Comparison of ENCODE assay signal across 14 mouse cellular contexts in the genomic region with DNA sequence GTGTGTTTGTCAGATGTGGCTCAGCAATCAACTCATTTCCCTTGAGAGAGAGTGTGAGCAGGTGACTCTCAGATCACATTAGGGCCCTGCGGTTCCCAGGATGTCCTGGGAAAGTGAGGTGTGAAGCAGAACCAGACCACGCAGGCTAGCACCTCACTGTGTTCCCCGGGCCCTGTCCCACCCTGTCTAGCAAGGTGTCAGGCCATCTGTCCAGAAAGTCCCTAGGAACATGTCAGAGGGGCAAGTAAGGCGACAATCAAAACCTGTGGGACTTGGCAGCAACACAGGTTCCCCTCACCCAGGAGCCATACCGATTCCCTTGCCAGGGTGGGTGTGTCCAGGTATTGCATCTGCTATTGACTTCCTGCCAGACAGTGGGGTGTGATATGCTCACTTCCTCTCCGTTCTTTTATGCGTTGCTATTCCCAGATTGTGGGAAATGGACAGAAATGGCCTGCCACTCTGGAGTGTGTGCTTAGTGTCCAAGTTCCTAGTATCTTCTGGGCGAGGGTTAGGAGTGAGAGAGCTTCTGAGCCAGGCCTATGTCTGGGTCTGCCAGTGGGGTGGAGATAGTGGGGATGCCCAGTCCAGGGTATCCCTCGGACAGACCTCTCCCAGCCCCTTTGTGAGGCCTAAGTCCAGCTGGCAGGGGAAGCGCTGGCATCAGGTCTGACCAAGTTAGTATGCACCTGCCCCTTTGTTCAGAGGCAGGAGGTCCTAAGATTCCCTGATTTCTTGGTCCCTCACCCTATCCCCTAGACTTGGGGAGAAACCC. TPM values are rescaled to one million over a fixed set of nuclear protein-coding genes. Genes with fewer than 3 reads are reported as not detected.
DNase-seq lines count a peak whose midpoint lies in the region; ATAC-seq and TF ChIP-seq lines count a peak whose summit lies in the region.
"Had no signal": no experiment of that assay in that cellular context is flagged by ENCODE, and none has a peak within 500 bp of the region (broad histone marks: within the 10 kb centered on the region; RNA-seq: fewer than 3 reads in every experiment).

No protein-coding gene starts in this region.

- no peak overlapping the region for H3K9ac ChIP-seq in forebrain, embryonic 11.5 days (ENCODE audit: low read length)
- H3K9ac ChIP-seq in liver, postnatal 0 days (replicated peaks): no peak overlapping the region
- H3K9ac ChIP-seq: lung, embryonic 15.5 days had no signal

- DNase-seq in forebrain, embryonic 10.5 days (ENCODE audit: extremely low spot score, low spot score): no peak
- DNase-seq in forebrain, embryonic 11.5 days (ENCODE audit: low spot score): no peak
- DNase-seq in liver, postnatal 0 days: peak; percentile 42
- no peak for DNase-seq in liver
- DNase-seq in brain, embryonic 14.5 days (ENCODE audit: low read depth): peak; percentile 72
- DNase-seq in left cerebral cortex, postnatal 10 days (ENCODE audit: extremely low spot score in 1 of 2, low spot score in 2 of 2): no peak
- no peak for DNase-seq in spleen, adult 18-20 months
- DNase-seq: thymus, postnatal 36 days had no signal

- H3K4me1 ChIP-seq in forebrain, embryonic 10.5 days: peaks cover 87% of the 10 kb centered on the region
- H3K4me1 ChIP-seq in forebrain, embryonic 11.5 days (replicated peaks; ENCODE audit: control insufficient read depth, insufficient read depth, low read length): peaks cover 29% of the 10 kb centered on the region
- peaks cover 58% of the 10 kb centered on the region for H3K4me1 ChIP-seq in liver, postnatal 0 days (ENCODE audit: insufficient read depth)

- no peak for ATAC-seq in forebrain, embryonic 11.5 days (replicated peaks; ENCODE audit: low FRiP score)
- ATAC-seq in liver, postnatal 0 days: no peak
- ATAC-seq in megakaryocyte, adult 5-6 weeks (ENCODE audit: poor library complexity, severe bottlenecking): peak; percentile 51

- WGBS in forebrain, embryonic 10.5 days: 84% methylated on average over 10 of the region's 10 CpGs
- 81% methylated on average over 10 of the region's 10 CpGs for whole genome bisulfite sequencing in forebrain, embryonic 11.5 days
- whole genome bisulfite sequencing in liver, postnatal 0 days (ENCODE audit: insufficient replicate concordance): 59% methylated on average over 10 of the region's 10 CpGs

- no peaks in the 10 kb centered on the region for H3K9me3 ChIP-seq in forebrain, embryonic 10.5 days
- no peaks in the 10 kb centered on the region for H3K9me3 ChIP-seq in forebrain, embryonic 11.5 days (ENCODE audit: control insufficient read depth, low read length)
- H3K9me3 ChIP-seq in liver, postnatal 0 days (ENCODE audit: low read length): no peaks in the 10 kb centered on the region
- H3K9me3 ChIP-seq: lung, embryonic 15.5 days had no signal

- H3K36me3 ChIP-seq in forebrain, embryonic 10.5 days (replicated peaks): no peaks in the 10 kb centered on the region
- no peaks in the 10 kb centered on the region for H3K36me3 ChIP-seq in forebrain, embryonic 11.5 days (ENCODE audit: control insufficient read depth, insufficient read depth, low read length)
- no peaks in the 10 kb centered on the region for H3K36me3 ChIP-seq in liver, postnatal 0 days (replicated peaks; ENCODE audit: insufficient read depth, low read length)
- H3K36me3 ChIP-seq: lung, embryonic 15.5 days had no signal

- no peak for TF ChIP-seq EP300 in liver, postnatal 0 days (IDR thresholded peaks at IDR 0.05; ENCODE audit: low read depth)

- no peak overlapping the region for H3K4me2 ChIP-seq in forebrain, embryonic 11.5 days (ENCODE audit: low read depth, low read length, severe bottlenecking)
- H3K4me2 ChIP-seq in liver, postnatal 0 days (ENCODE audit: low read depth, low read length): no peak overlapping the region
- H3K4me2 ChIP-seq: lung, embryonic 15.5 days had no signal

- H3K27ac ChIP-seq in forebrain, embryonic 10.5 days: peak overlapping the region; percentile 97
- H3K27ac ChIP-seq in forebrain, embryonic 11.5 days (ENCODE audit: low read depth, low read length): no peak overlapping the region
- no peak overlapping the region for H3K27ac ChIP-seq in liver, postnatal 0 days (ENCODE audit: low read depth)
- H3K27ac ChIP-seq: lung, embryonic 15.5 days had no signal

- intact Hi-C loops in left cerebral cortex, postnatal 10 days (cut with DNase I): no loop called here

- no peak for TF ChIP-seq POLR2A in brain, embryonic 14.5 days (IDR thresholded peaks at IDR 0.05; ENCODE audit: borderline replicate concordance, extremely low read depth, insufficient read depth, insufficient read length, poor library complexity, severe bottlenecking)

- H3K4me3 ChIP-seq in forebrain, embryonic 10.5 days: no peak overlapping the region
- no peak overlapping the region for H3K4me3 ChIP-seq in forebrain, embryonic 11.5 days (ENCODE audit: low read depth, low read length)
- no peak overlapping the region for H3K4me3 ChIP-seq in liver, postnatal 0 days (ENCODE audit: low read depth, low read length)
- H3K4me3 ChIP-seq: lung, embryonic 15.5 days had no signal

- H3K27me3 ChIP-seq in forebrain, embryonic 10.5 days (ENCODE audit: poor library complexity, severe bottlenecking): no peaks in the 10 kb centered on the region; the same call in 1 of the 2 replicates
- H3K27me3 ChIP-seq in forebrain, embryonic 11.5 days (ENCODE audit: control insufficient read depth, insufficient read depth, low read length): no peaks in the 10 kb centered on the region
- H3K27me3 ChIP-seq in liver, postnatal 0 days (ENCODE audit: insufficient read depth, low read length): no peaks in the 10 kb centered on the region
- H3K27me3 ChIP-seq: lung, embryonic 15.5 days had no signal

- no peak for TF ChIP-seq CTCF in liver, postnatal 0 days (IDR thresholded peaks at IDR 0.05; ENCODE audit: low read depth)
- no peak for TF ChIP-seq CTCF in brain, embryonic 14.5 days (IDR thresholded peaks at IDR 0.05; ENCODE audit: borderline replicate concordance, extremely low read depth, insufficient read depth, insufficient read length)

RNA-seq across cellular contexts. Expression of a gene that starts 10.0 kb away (rescaled TPM):
- polyA plus RNA-seq in forebrain, embryonic 10.5 days (2016; fragmentation: Nextera tagmentation; extraction: Ambion mirVana): 37.4 and 40.7 TPM in 2 replicates
- 63.6 and 72.1 TPM in 2 replicates for polyA plus RNA-seq in forebrain, embryonic 11.5 days (2014; fragmentation: Nextera tagmentation; extraction: Ambion mirVana)
- 1.3 and 1.7 TPM in 2 replicates for polyA plus RNA-seq in liver, postnatal 0 days (2015; fragmentation: Nextera tagmentation; extraction: Ambion mirVana)
- polyA plus RNA-seq in brain, embryonic 14.5 days (2012; rRNA removed): 50.0 and 58.5 TPM in 2 replicates
- 1.1 TPM in 1 of 2 replicates, not detected in the other for total RNA-seq in megakaryocyte, adult 5-6 weeks (2015)
- total RNA-seq in megakaryocyte, adult 5-6 weeks (2017): 0.22 and 0.28 TPM in 2 replicates
- 10 to 100 TPM; 34.5 to 41.9 TPM for total RNA-seq in left cerebral cortex, postnatal 10 days (2021)

RNA-seq across cellular contexts. Expression of a gene that starts 26.2 kb away (rescaled TPM):
- polyA plus RNA-seq in forebrain, embryonic 10.5 days (2016; fragmentation: Nextera tagmentation; extraction: Ambion mirVana): 1.3 and 1.5 TPM in 2 replicates
- polyA plus RNA-seq in forebrain, embryonic 11.5 days (2014; fragmentation: Nextera tagmentation; extraction: Ambion mirVana): 1.3 and 1.5 TPM in 2 replicates
- polyA plus RNA-seq in liver, postnatal 0 days (2015; fragmentation: Nextera tagmentation; extraction: Ambion mirVana): 5.4 and 6.0 TPM in 2 replicates
- 1.9 and 2.0 TPM in 2 replicates for polyA plus RNA-seq in brain, embryonic 14.5 days (2012; rRNA removed)
- 17.4 and 19.7 TPM in 2 replicates for total RNA-seq in megakaryocyte, adult 5-6 weeks (2015)
- total RNA-seq in megakaryocyte, adult 5-6 weeks (2017): 25.1 and 29.6 TPM in 2 replicates
- total RNA-seq in left cerebral cortex, postnatal 10 days (2021): 1 to 10 TPM; 1.8 to 1.9 TPM

RNA-seq across cellular contexts. Expression of a gene that starts 40.8 kb away (rescaled TPM):
- 128 and 130 TPM in 2 replicates for polyA plus RNA-seq in forebrain, embryonic 10.5 days (2016; fragmentation: Nextera tagmentation; extraction: Ambion mirVana)
- 110 TPM in 2 replicates for polyA plus RNA-seq in forebrain, embryonic 11.5 days (2014; fragmentation: Nextera tagmentation; extraction: Ambion mirVana)
- 19.3 and 22.3 TPM in 2 replicates for polyA plus RNA-seq in liver, postnatal 0 days (2015; fragmentation: Nextera tagmentation; extraction: Ambion mirVana)
- polyA plus RNA-seq in brain, embryonic 14.5 days (2012; rRNA removed): 78.9 and 91.3 TPM in 2 replicates
- total RNA-seq in megakaryocyte, adult 5-6 weeks (2015): 21.4 and 23.8 TPM in 2 replicates
- total RNA-seq in megakaryocyte, adult 5-6 weeks (2017): 30.1 and 36.5 TPM in 2 replicates
- 10 to 100 TPM; 51.1 to 56.9 TPM for total RNA-seq in left cerebral cortex, postnatal 10 days (2021)

RNA-seq across cellular contexts. Expression of a gene that starts 43.9 kb away (rescaled TPM):
- not detected in 2 replicates for polyA plus RNA-seq in forebrain, embryonic 10.5 days (2016; fragmentation: Nextera tagmentation; extraction: Ambion mirVana)
- not detected in 2 replicates for polyA plus RNA-seq in forebrain, embryonic 11.5 days (2014; fragmentation: Nextera tagmentation; extraction: Ambion mirVana)
- polyA plus RNA-seq in liver, postnatal 0 days (2015; fragmentation: Nextera tagmentation; extraction: Ambion mirVana): not detected in 2 replicates
- polyA plus RNA-seq in brain, embryonic 14.5 days (2012; rRNA removed): not detected in 2 replicates
- not detected in 2 replicates for total RNA-seq in megakaryocyte, adult 5-6 weeks (2015)
- total RNA-seq in megakaryocyte, adult 5-6 weeks (2017): not detected in 2 replicates
- total RNA-seq in left cerebral cortex, postnatal 10 days (2021): not detected
- total RNA-seq: neutrophil, adult 5-6 weeks had no signal
- polyA plus RNA-seq: heart, embryonic 14.5 days; lung, embryonic 15.5 days; spleen, adult 2 months had no signal

RNA-seq across cellular contexts. Expression of a gene that starts 48.0 kb away (rescaled TPM):
- polyA plus RNA-seq in forebrain, embryonic 10.5 days (2016; fragmentation: Nextera tagmentation; extraction: Ambion mirVana): 0.67 and 0.80 TPM in 2 replicates
- 0.88 and 1.3 TPM in 2 replicates for polyA plus RNA-seq in forebrain, embryonic 11.5 days (2014; fragmentation: Nextera tagmentation; extraction: Ambion mirVana)
- polyA plus RNA-seq in liver, postnatal 0 days (2015; fragmentation: Nextera tagmentation; extraction: Ambion mirVana): not detected in 2 replicates
- 0.10 and 0.14 TPM in 2 replicates for polyA plus RNA-seq in brain, embryonic 14.5 days (2012; rRNA removed)
- 0.20 and 0.57 TPM in 2 replicates for total RNA-seq in megakaryocyte, adult 5-6 weeks (2015)
- not detected in 2 replicates for total RNA-seq in megakaryocyte, adult 5-6 weeks (2017)
- total RNA-seq in left cerebral cortex, postnatal 10 days (2021): not detected
- total RNA-seq: left cerebral cortex, postnatal 36 days; neutrophil, adult 5-6 weeks had no signal

Comparison
In these comparisons a context has a peak if more than half of its experiments do, and no peak if none do; other contexts are left out.
1. DNase-seq: peak in liver, postnatal 0 days (single experiment) and brain, embryonic 14.5 days (single experiment); none in forebrain, embryonic 10.5 days (single experiment), forebrain, embryonic 11.5 days (single experiment), liver (single experiment), left cerebral cortex, postnatal 10 days (0 of 2) and spleen, adult 18-20 months (0 of 2).
2. RNA of a gene that starts 10.0 kb away (polyA plus RNA-seq): 63.6 to 72.1 TPM in forebrain, embryonic 11.5 days, 50.0 to 58.5 TPM in brain, embryonic 14.5 days and 37.4 to 40.7 TPM in forebrain, embryonic 10.5 days; 1.3 to 1.7 TPM in liver, postnatal 0 days; every median in the first group is over 10 times any median in the second.